Mouse (Mus musculus): Measurements from ENCODE around the gene Rara.

GRCm38 (mm10) chr11:98944897-98945604 lies 17.4 kb downstream of the Rara start:
- TF ChIP-seq CTCF (conservative IDR thresholded peaks at IDR 0.05; ENCODE audit: insufficient read depth, insufficient read length, low read depth, low read length) (no peak), POLR2A (IDR thresholded peaks at IDR 0.05; ENCODE audit: low read depth, low read length) (no peak)

All from kidney, adult 2 months (tissue).